18 mouse cellular contexts compared by ENCODE assay signal in the genomic region with DNA sequence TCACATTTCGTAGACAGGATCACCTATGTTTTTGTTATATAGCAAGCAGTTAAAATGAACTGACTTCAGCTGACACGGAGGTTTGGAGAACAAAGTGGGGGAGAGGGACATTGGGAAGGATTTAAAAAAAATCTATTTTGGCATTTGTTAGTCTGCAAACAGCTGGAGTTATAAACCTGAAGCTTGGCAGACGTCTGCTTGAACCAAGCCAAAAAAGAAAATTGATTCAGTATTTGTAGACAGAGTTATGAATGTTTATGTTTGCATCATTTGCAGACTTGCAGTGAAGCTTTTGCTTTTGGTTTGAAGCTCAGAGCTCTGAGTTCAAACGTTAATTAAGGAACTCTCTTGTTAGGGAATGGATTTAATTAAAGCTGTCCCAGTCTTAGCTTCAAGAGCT. TPM values are rescaled to one million over a fixed set of nuclear protein-coding genes. Genes with fewer than 3 reads are reported as not detected.
A peak's percentile ranks its signal among the peaks of the same experiment; 100 is the strongest.
DNase-seq lines count a peak whose midpoint lies in the region; ATAC-seq and TF ChIP-seq lines count a peak whose summit lies in the region.
"Had no signal": no experiment of that assay in that cellular context is flagged by ENCODE, and none has a peak within 500 bp of the region (broad histone marks: within the 10 kb centered on the region; RNA-seq: fewer than 3 reads in every experiment).

No protein-coding gene starts in this region.

- H3K4me1 ChIP-seq in liver, postnatal 0 days (ENCODE audit: insufficient read depth) = peaks cover 4% of the 10 kb centered on the region; the same call in 1 of the 2 replicates
- no peaks in the 10 kb centered on the region for H3K4me1 ChIP-seq in intestine, postnatal 0 days (replicated peaks; ENCODE audit: control insufficient read depth, insufficient read depth, low read length)
- no peaks in the 10 kb centered on the region for H3K4me1 ChIP-seq in midbrain, embryonic 14.5 days (ENCODE audit: control insufficient read depth, insufficient read depth, low read length)
- H3K4me1 ChIP-seq: forebrain, embryonic 12.5 days; hindbrain, embryonic 13.5 days; neural tube, embryonic 12.5 days had no signal

- no peaks in the 10 kb centered on the region; the same call in 1 of the 2 replicates for H3K36me3 ChIP-seq in liver, postnatal 0 days (replicated peaks; ENCODE audit: insufficient read depth, low read length)
- H3K36me3 ChIP-seq in intestine, postnatal 0 days (ENCODE audit: control insufficient read depth, insufficient read depth) = 0 out of 2 replicates have a peak, but pooled peaks cover 11% of the 10 kb centered on the region
- H3K36me3 ChIP-seq in midbrain, embryonic 14.5 days (ENCODE audit: control insufficient read depth, insufficient read depth, low read length) = no peaks in the 10 kb centered on the region
- H3K36me3 ChIP-seq: forebrain, embryonic 12.5 days; neural tube, embryonic 12.5 days had no signal

- WGBS in liver, postnatal 0 days (ENCODE audit: insufficient replicate concordance) = 52% methylated on average over 4 of the region's 4 CpGs
- 49% methylated on average over 4 of the region's 4 CpGs for WGBS in intestine, postnatal 0 days
- WGBS in midbrain, embryonic 14.5 days = 63% methylated on average over 4 of the region's 4 CpGs

- peak overlapping the region; percentile 59 for H3K4me2 ChIP-seq in liver, postnatal 0 days (ENCODE audit: low read depth, low read length)
- peak overlapping the region; percentile 55 for H3K4me2 ChIP-seq in intestine, postnatal 0 days (replicated peaks; ENCODE audit: low read depth)
- H3K4me2 ChIP-seq in midbrain, embryonic 14.5 days (ENCODE audit: low read length) = no peak overlapping the region
- H3K4me2 ChIP-seq: forebrain, embryonic 12.5 days; hindbrain, embryonic 13.5 days; limb, embryonic 12.5 days; neural tube, embryonic 12.5 days had no signal

- H3K9ac ChIP-seq in liver, postnatal 0 days (replicated peaks) = no peak overlapping the region; the same call in 1 of the 2 replicates
- peak overlapping the region; percentile 48 for H3K9ac ChIP-seq in intestine, postnatal 0 days (ENCODE audit: low read depth, low read length)
- H3K9ac ChIP-seq in midbrain, embryonic 14.5 days (replicated peaks; ENCODE audit: low read length) = no peak overlapping the region
- H3K9ac ChIP-seq: forebrain, embryonic 12.5 days; hindbrain, embryonic 13.5 days; limb, embryonic 12.5 days; neural tube, embryonic 12.5 days had no signal

- H3K9me3 ChIP-seq in liver, postnatal 0 days (ENCODE audit: low read length) = no peaks in the 10 kb centered on the region
- no peaks in the 10 kb centered on the region for H3K9me3 ChIP-seq in intestine, postnatal 0 days (ENCODE audit: control insufficient read depth)
- no peaks in the 10 kb centered on the region for H3K9me3 ChIP-seq in midbrain, embryonic 14.5 days (ENCODE audit: control insufficient read depth, low read length)
- H3K9me3 ChIP-seq: forebrain, embryonic 12.5 days; hindbrain, embryonic 13.5 days; limb, embryonic 12.5 days; neural tube, embryonic 12.5 days had no signal

- H3K27me3 ChIP-seq in liver, postnatal 0 days (ENCODE audit: insufficient read depth, low read length) = no peaks in the 10 kb centered on the region
- no peaks in the 10 kb centered on the region for H3K27me3 ChIP-seq in intestine, postnatal 0 days (replicated peaks; ENCODE audit: control insufficient read depth, insufficient read depth, low read length)
- H3K27me3 ChIP-seq in midbrain, embryonic 14.5 days (ENCODE audit: control insufficient read depth, insufficient read depth, low read length) = no peaks in the 10 kb centered on the region
- H3K27me3 ChIP-seq: forebrain, embryonic 12.5 days; hindbrain, embryonic 13.5 days; limb, embryonic 12.5 days; neural tube, embryonic 12.5 days had no signal

- no peak for ATAC-seq in liver, postnatal 0 days
- no peak for ATAC-seq in intestine, postnatal 0 days
- ATAC-seq in midbrain, embryonic 14.5 days (ENCODE audit: low FRiP score, low TSS enrichment) = no peak
- no peak for ATAC-seq in megakaryocyte progenitor cell, adult 5-6 weeks (replicated peaks; ENCODE audit: poor library complexity)

- DNase-seq in liver, postnatal 0 days = no peak
- DNase-seq in liver (no peak), A20 (ENCODE audit: low read depth, low spot score) (peak; percentile 52), adipocyte (ENCODE audit: low spot score) (peak; percentile 74)
- DNase-seq in adrenal gland, postnatal 36 days = no peak
- no peak for DNase-seq in midbrain, embryonic 14.5 days
- DNase-seq: cerebellum, postnatal 10 days; heart, adult 2 months; kidney, adult 18-20 months; kidney, postnatal 36 days; layer of hippocampus, postnatal 36 days; thymus, postnatal 36 days had no signal

- TF ChIP-seq EP300 in liver, postnatal 0 days (IDR thresholded peaks at IDR 0.05; ENCODE audit: low read depth) = peak; percentile 16; the same call in 1 of the 2 replicates

- H3K27ac ChIP-seq in liver, postnatal 0 days (ENCODE audit: low read depth) = no peak overlapping the region
- peak overlapping the region; percentile 51 for H3K27ac ChIP-seq in intestine, postnatal 0 days (ENCODE audit: low read depth, low read length)
- H3K27ac ChIP-seq in midbrain, embryonic 14.5 days (replicated peaks; ENCODE audit: low read depth, low read length) = no peak overlapping the region
- H3K27ac ChIP-seq: forebrain, embryonic 12.5 days; heart, adult 2 months; hindbrain, embryonic 13.5 days; neural tube, embryonic 12.5 days had no signal

- H3K4me3 ChIP-seq in liver, postnatal 0 days (ENCODE audit: low read depth, low read length) = peak overlapping the region; percentile 11
- H3K4me3 ChIP-seq in intestine, postnatal 0 days (ENCODE audit: low read depth, low read length) = peak overlapping the region; percentile 37
- H3K4me3 ChIP-seq in midbrain, embryonic 14.5 days (replicated peaks; ENCODE audit: low read depth, low read length) = no peak overlapping the region
- H3K4me3 ChIP-seq: forebrain, embryonic 12.5 days; heart, adult 2 months; hindbrain, embryonic 13.5 days; limb, embryonic 12.5 days; neural tube, embryonic 12.5 days had no signal

- TF ChIP-seq CTCF in liver, postnatal 0 days (IDR thresholded peaks at IDR 0.05; ENCODE audit: low read depth) = no peak
- no peak for TF ChIP-seq CTCF in intestine, postnatal 0 days (IDR thresholded peaks at IDR 0.05; ENCODE audit: low read depth)

RNA-seq across cellular contexts. Expression of gene Ddias, which starts 52.2 kb away (rescaled TPM):
- 3.7 and 3.9 TPM in 2 replicates for polyA plus RNA-seq in liver, postnatal 0 days (2015; fragmentation: Nextera tagmentation; extraction: Ambion mirVana)
- 2.6 and 2.8 TPM in 2 replicates for polyA plus RNA-seq in intestine, postnatal 0 days (2015; fragmentation: Nextera tagmentation; extraction: Ambion mirVana)
- total RNA-seq in adrenal gland, postnatal 36 days (2021) = 1 to 10 TPM in 1 of 2 experiments, under 1 TPM in 1; 0.76 to 1.2 TPM
- polyA plus RNA-seq in midbrain, embryonic 14.5 days (2014; fragmentation: Nextera tagmentation; extraction: Ambion mirVana) = 3.3 and 6.1 TPM in 2 replicates
- total RNA-seq in megakaryocyte progenitor cell, adult 5-6 weeks (2015) = 22.5 and 25.0 TPM in 2 replicates
- 12.8 and 14.9 TPM in 2 replicates for total RNA-seq in megakaryocyte progenitor cell, adult 5-6 weeks (2017)

RNA-seq across cellular contexts. Expression of gene Prcp, which starts 52.4 kb away (rescaled TPM):
- 10.2 and 11.5 TPM in 2 replicates for polyA plus RNA-seq in liver, postnatal 0 days (2015; fragmentation: Nextera tagmentation; extraction: Ambion mirVana)
- 25.4 and 26.9 TPM in 2 replicates for polyA plus RNA-seq in intestine, postnatal 0 days (2015; fragmentation: Nextera tagmentation; extraction: Ambion mirVana)
- 10 to 100 TPM; 12.9 to 13.8 TPM for total RNA-seq in adrenal gland, postnatal 36 days (2021)
- 13.5 and 17.9 TPM in 2 replicates for polyA plus RNA-seq in midbrain, embryonic 14.5 days (2014; fragmentation: Nextera tagmentation; extraction: Ambion mirVana)
- total RNA-seq in megakaryocyte progenitor cell, adult 5-6 weeks (2015) = 111 and 115 TPM in 2 replicates
- 30.8 and 33.2 TPM in 2 replicates for total RNA-seq in megakaryocyte progenitor cell, adult 5-6 weeks (2017)

Comparison
In these comparisons a context has a peak if more than half of its experiments do, and no peak if none do; other contexts are left out.
1. DNase-seq: peak in A20 (single experiment) and adipocyte (single experiment); none in liver, postnatal 0 days (single experiment), liver (single experiment), adrenal gland, postnatal 36 days (0 of 2) and midbrain, embryonic 14.5 days (single experiment).